Mouse (Mus musculus) MEL (cell line): ENCODE results near the gene 1700010B08Rik. TPM values are rescaled to one million over a fixed set of nuclear protein-coding genes. Genes with fewer than 3 reads are reported as not detected.

Experiments used
- DNase-seq: peaks from one replicate; pipeline ENCODE4 v3.0.0; 2011; ENCODE audit warnings: low read depth, low spot score
- H3K27ac ChIP-seq: 2 replicates; pipeline ENCODE4 v1.5.1; 2012; ENCODE audit warnings: low read depth, mild to moderate bottlenecking, control low read depth, low read length, moderate library complexity; ENCODE audit not compliant: control insufficient read depth
- H3K27me3 ChIP-seq, 2 experiments: fragments of 150-350 bp in 1 of 2; sonication (generic) in 1 of 2; 2 replicates each; pipeline ENCODE4 v1.6.1; 2012; ENCODE audit warnings: low read length in 2 of 2, mild to moderate bottlenecking in 2 of 2, improper control_type of control experiment in 1 of 2, moderate library complexity in 1 of 2; ENCODE audit not compliant: insufficient read depth in 2 of 2, control insufficient read depth in 1 of 2
- H3K36me3 ChIP-seq, 2 experiments: 2 replicates each; pipeline ENCODE4 v1.6.1; 2012 to 2014; ENCODE audit warnings: low read length in 2 of 2, improper control_type of control experiment in 1 of 2, inconsistent platforms in 1 of 2, mild to moderate bottlenecking in 1 of 2; ENCODE audit not compliant: insufficient read depth in 2 of 2, control insufficient read depth in 1 of 2
- H3K4me1 ChIP-seq, 2 experiments: fragments of 150-350 bp in 1 of 2; sonication (generic) in 1 of 2; 2 replicates each; pipeline ENCODE4 v1.6.1; 2012; ENCODE audit warnings: low read length in 2 of 2, improper control_type of control experiment in 1 of 2, mild to moderate bottlenecking in 1 of 2; ENCODE audit not compliant: insufficient read depth in 2 of 2, control insufficient read depth in 1 of 2
- H3K4me3 ChIP-seq, 2 experiments: fragments of 150-350 bp in 1 of 2; sonication (generic) in 1 of 2; 2 replicates each; pipeline ENCODE4 v1.5.1; 2012; ENCODE audit warnings: low read depth in 2 of 2, low read length in 2 of 2, mild to moderate bottlenecking in 2 of 2, moderate library complexity in 2 of 2, control low read depth in 1 of 2, improper control_type of control experiment in 1 of 2; ENCODE audit not compliant: control insufficient read depth in 1 of 2, insufficient read depth in 1 of 2
- H3K79me2 ChIP-seq: 2 replicates; pipeline ENCODE4 v1.6.1; 2012; ENCODE audit warnings: mild to moderate bottlenecking, low read length, moderate library complexity; ENCODE audit not compliant: control insufficient read depth, poor library complexity, insufficient read depth
- H3K9ac ChIP-seq: 2 replicates; pipeline ENCODE4 v1.6.1; 2012; ENCODE audit warnings: low read depth, mild to moderate bottlenecking, control low read depth, low read length, moderate library complexity; ENCODE audit not compliant: control insufficient read depth, poor library complexity, severe bottlenecking
- H3K9me3 ChIP-seq: fragments of 150-350 bp; sonication (generic); replicated peaks from 2 replicates; pipeline ENCODE4 v1.6.1; 2012; ENCODE audit warnings: mild to moderate bottlenecking, low read length, improper control_type of control experiment, moderate library complexity; ENCODE audit not compliant: insufficient read depth
- CHD1 ChIP-seq: IDR thresholded peaks from 2 replicates; pipeline ENCODE4 v1.6.1; 2012; ENCODE audit warnings: low read depth, mild to moderate bottlenecking, inconsistent platforms, low read length, improper control_type of control experiment
- CHD2 ChIP-seq: IDR thresholded peaks from 2 replicates; pipeline ENCODE4 v1.6.1; 2011; ENCODE audit warnings: low read length, improper control_type of control experiment
- ELF1 ChIP-seq: IDR thresholded peaks from 2 replicates; pipeline ENCODE4 v1.6.1; 2014; ENCODE audit warnings: low read depth, mild to moderate bottlenecking, inconsistent platforms, low read length, improper control_type of control experiment, moderate library complexity
- EP300 ChIP-seq, 2 experiments: IDR thresholded peaks; 2 replicates each; pipeline ENCODE4 v1.6.1; 2011; ENCODE audit warnings: improper control_type of control experiment in 2 of 2, low read length in 2 of 2, low read depth in 1 of 2, mild to moderate bottlenecking in 1 of 2
- KAT2A ChIP-seq: conservative IDR thresholded peaks from 2 replicates; pipeline ENCODE4 v1.6.1; 2012; ENCODE audit warnings: low read depth, low read length, improper control_type of control experiment, inconsistent platforms
- MAZ ChIP-seq: IDR thresholded peaks from 2 replicates; pipeline ENCODE4 v1.6.1; 2012; ENCODE audit warnings: low read depth, mild to moderate bottlenecking, inconsistent platforms, low read length, improper control_type of control experiment
- MYB ChIP-seq: IDR thresholded peaks from 2 replicates; pipeline ENCODE4 v1.6.1; 2011; ENCODE audit warnings: mild to moderate bottlenecking, low read depth, low read length, improper control_type of control experiment
- MYC ChIP-seq: IDR thresholded peaks from 2 replicates; pipeline ENCODE4 v1.6.1; 2011; ENCODE audit warnings: low read depth, mild to moderate bottlenecking, low read length, improper control_type of control experiment, moderate library complexity
- NELFE ChIP-seq: IDR thresholded peaks from 2 replicates; pipeline ENCODE4 v1.6.1; 2011; ENCODE audit warnings: low read depth, low read length, improper control_type of control experiment
- NRF1 ChIP-seq: IDR thresholded peaks from 2 replicates; pipeline ENCODE4 v1.6.1; 2014; ENCODE audit warnings: low read depth, mild to moderate bottlenecking, inconsistent platforms, low read length, improper control_type of control experiment, moderate library complexity; ENCODE audit not compliant: poor library complexity, insufficient read depth, severe bottlenecking
- POLR2A ChIP-seq, 2 experiments: IDR thresholded peaks; 2 replicates each; pipeline ENCODE4 v1.6.1; 2011 to 2012; ENCODE audit warnings: low read length in 2 of 2, mild to moderate bottlenecking in 2 of 2, control low read depth in 1 of 2, improper control_type of control experiment in 1 of 2, low read depth in 1 of 2, moderate library complexity in 1 of 2; ENCODE audit not compliant: control insufficient read depth in 1 of 2, insufficient read depth in 1 of 2, poor library complexity in 1 of 2
- POLR2AphosphoS2 ChIP-seq: IDR thresholded peaks from 2 replicates; pipeline ENCODE4 v1.6.1; 2011; ENCODE audit warnings: low read length, improper control_type of control experiment
- POLR2AphosphoS5 ChIP-seq: IDR thresholded peaks from 2 replicates; pipeline ENCODE4 v1.6.1; 2012; ENCODE audit warnings: low read depth, borderline replicate concordance, mild to moderate bottlenecking, inconsistent platforms, low read length, moderate library complexity, mixed read lengths
- RAD21 ChIP-seq: IDR thresholded peaks from 2 replicates; pipeline ENCODE4 v1.6.1; 2011; ENCODE audit warnings: mild to moderate bottlenecking, low read depth, low read length, improper control_type of control experiment
- SIN3A ChIP-seq: IDR thresholded peaks from 2 replicates; pipeline ENCODE4 v1.6.1; 2012; ENCODE audit warnings: low read length, improper control_type of control experiment, inconsistent platforms
- UBTF ChIP-seq: IDR thresholded peaks from 2 replicates; pipeline ENCODE4 v1.6.1; 2012; ENCODE audit warnings: low read depth, mild to moderate bottlenecking, inconsistent platforms, low read length, improper control_type of control experiment, moderate library complexity, borderline replicate concordance; ENCODE audit not compliant: insufficient read depth
- USF1 ChIP-seq: IDR thresholded peaks from 2 replicates; pipeline ENCODE4 v1.6.1; 2014; ENCODE audit warnings: low read depth, mild to moderate bottlenecking, inconsistent platforms, low read length, improper control_type of control experiment, moderate library complexity
- USF2 ChIP-seq, 2 experiments: IDR thresholded peaks; 2 replicates each; pipeline ENCODE4 v1.6.1; 2011 to 2012; ENCODE audit warnings: improper control_type of control experiment in 2 of 2, low read length in 2 of 2, borderline replicate concordance in 1 of 2, inconsistent platforms in 1 of 2, low read depth in 1 of 2, mild to moderate bottlenecking in 1 of 2; ENCODE audit not compliant: insufficient read depth in 1 of 2
- ZC3H11A ChIP-seq: IDR thresholded peaks from 2 replicates; pipeline ENCODE4 v1.6.1; 2012; ENCODE audit warnings: low read depth, mild to moderate bottlenecking, inconsistent platforms, low read length, improper control_type of control experiment
- ZMIZ1 ChIP-seq: IDR thresholded peaks from 2 replicates; pipeline ENCODE4 v1.6.1; 2012; ENCODE audit warnings: low read depth, mild to moderate bottlenecking, inconsistent platforms, low read length, improper control_type of control experiment, moderate library complexity
- polyA plus RNA-seq, 2 experiments: library from polyadenylated mRNA; stranded (reverse) in 1 of 2; unstranded in 1 of 2; fragments of >175 nt in 1 of 2; fragments of >200 nt in 1 of 2; gene quantifications; 2 replicates each; pipeline versions ENCODE4 v1.2.1 to v1.2.4; 2012; ENCODE audit warnings: low replicate concordance in 2 of 2, low read depth in 1 of 2; ENCODE audit not compliant: insufficient read length in 2 of 2, insufficient read depth in 1 of 2, missing spikeins in 1 of 2
- total RNA-seq: library from RNA; depleted of rRNA; stranded (reverse); fragments of 300-350 nt; gene quantifications from 2 replicates; pipeline ENCODE4 v1.2.3, GENCODE M21; 2012

1700010B08Rik gene
- total and polyA plus RNA-seq, 3 experiments, result not detected

GRCm38 (mm10) chr2:173744070-173744815, 25.0 kb downstream of the 1700010B08Rik start:
- H3K79me2 ChIP-seq, result peaks cover 72% of the 10 kb centered on the region
- H3K27ac ChIP-seq, result no peak overlapping the region
- H3K9ac ChIP-seq, result no peak overlapping the region
- no peaks in the 10 kb centered on the region for H3K9me3 ChIP-seq
- H3K27me3 ChIP-seq, result no peaks in the 10 kb centered on the region
- no peak for DNase-seq
- H3K36me3 ChIP-seq, result peaks cover 0 to 2% of the 10 kb centered on the region in 2 experiments; a peak in 2 of 4 replicates
- no peak for TF ChIP-seq CHD1
- H3K4me1 ChIP-seq, result peaks cover 0 to under 1% of the 10 kb centered on the region in 2 experiments; a peak in 1 of 4 replicates
- no peak overlapping the region for H3K4me3 ChIP-seq

GRCm38 (mm10) chr2:173748961-173749659, 29.9 kb downstream of the 1700010B08Rik start:
- no peaks in the 10 kb centered on the region for H3K27me3 ChIP-seq
- no peaks in the 10 kb centered on the region for H3K4me1 ChIP-seq
- no peak overlapping the region for H3K27ac ChIP-seq
- no peaks in the 10 kb centered on the region for H3K9me3 ChIP-seq
- H3K79me2 ChIP-seq, result peaks cover 30% of the 10 kb centered on the region
- no peak for TF ChIP-seq ELF1
- no peak for TF ChIP-seq RAD21
- TF ChIP-seq NRF1, result no peak
- no peak for TF ChIP-seq POLR2AphosphoS5
- no peak for TF ChIP-seq KAT2A
- TF ChIP-seq POLR2A (IDR thresholded peaks at IDR 0.05; ENCODE audit: control insufficient read depth in 1 of 2, insufficient read depth in 1 of 2, low read depth in 1 of 2, low read length in 2 of 2, poor library complexity in 1 of 2), result no peak
- no peak for TF ChIP-seq NELFE
- no peak for TF ChIP-seq SIN3A
- no peak for TF ChIP-seq CHD2
- no peak for TF ChIP-seq ZMIZ1
- TF ChIP-seq USF1, result no peak
- no peak for TF ChIP-seq CHD1
- no peak for TF ChIP-seq ZC3H11A
- TF ChIP-seq POLR2AphosphoS2, result no peak
- TF ChIP-seq USF2 (IDR thresholded peaks at IDR 0.05; ENCODE audit: borderline replicate concordance in 1 of 2, insufficient read depth in 1 of 2, low read depth in 1 of 2, low read length in 2 of 2), result no peak
- no peak for TF ChIP-seq MAZ
- TF ChIP-seq EP300 (IDR thresholded peaks at IDR 0.05; ENCODE audit: low read depth in 1 of 2, low read length in 2 of 2), result no peak
- no peak for TF ChIP-seq MYB
- no peak for TF ChIP-seq UBTF
- no peak for TF ChIP-seq MYC
- H3K4me3 ChIP-seq, result no peak overlapping the region
- no peaks in the 10 kb centered on the region; a peak in 1 of 4 replicates for H3K36me3 ChIP-seq
- no peak for DNase-seq
- H3K9ac ChIP-seq, result no peak overlapping the region
